Mouse (Mus musculus) G1E (cell line): ENCODE measurements around the gene 1700008O03Rik. TPM values are rescaled to one million over a fixed set of nuclear protein-coding genes. Genes with fewer than 3 reads are reported as not detected.
A peak's percentile ranks its signal among the peaks of the same experiment; 100 is the strongest.

ENCODE experiments used
- ATAC-seq: 2 replicates; pipeline ENCODE4 v1.8.0; 2016; ENCODE audit warnings: mild to moderate bottlenecking; ENCODE audit not compliant: insufficient number of reproducible peaks, poor library complexity, low FRiP score, severe bottlenecking; ENCODE audit errors: extremely low read depth
- DNase-seq: peaks from one replicate; pipeline ENCODE4 v3.0.0; 2012; ENCODE audit warnings: low spot score
- H3K27me3 ChIP-seq: 2 replicates; pipeline ENCODE4 v1.6.1; 2012; ENCODE audit warnings: mild to moderate bottlenecking, low read length, inconsistent platforms; ENCODE audit not compliant: insufficient read depth
- H3K36me3 ChIP-seq: replicated peaks from 2 replicates; pipeline ENCODE3; 2012; ENCODE audit warnings: mild to moderate bottlenecking, inconsistent platforms
- H3K4me1 ChIP-seq: 2 replicates; pipeline ENCODE4 v1.6.1; 2012; ENCODE audit warnings: low read depth, low read length, inconsistent platforms, mixed read lengths; ENCODE audit not compliant: insufficient read depth
- H3K4me3 ChIP-seq: 2 replicates; pipeline ENCODE4 v1.5.1; 2012; ENCODE audit warnings: low read depth, mild to moderate bottlenecking, inconsistent platforms, low read length, moderate library complexity, mixed read lengths
- H3K9me3 ChIP-seq: replicated peaks from 2 replicates; pipeline ENCODE4 v1.6.1; 2012; ENCODE audit warnings: inconsistent platforms
- CTCF ChIP-seq: IDR thresholded peaks from 2 replicates; pipeline ENCODE4 v1.5.1; 2012; ENCODE audit warnings: low read depth, low read length, inconsistent platforms, mixed read lengths
- GATA1 ChIP-seq: IDR thresholded peaks from 2 replicates; pipeline ENCODE4 v1.6.1; 2012; ENCODE audit warnings: borderline replicate concordance, low read length, inconsistent platforms, mixed read lengths
- GATA2 ChIP-seq: IDR thresholded peaks from 2 replicates; pipeline ENCODE4 v1.6.1; 2012; ENCODE audit warnings: low read depth, low read length, inconsistent platforms, borderline replicate concordance
- POLR2AphosphoS5 ChIP-seq: IDR thresholded peaks from 2 replicates; pipeline ENCODE4 v1.6.1; 2012; ENCODE audit warnings: low read depth, low read length, inconsistent platforms; ENCODE audit not compliant: insufficient replicate concordance
- TAL1 ChIP-seq: conservative IDR thresholded peaks from 2 replicates; pipeline ENCODE4 v1.6.1; 2012; ENCODE audit warnings: low read depth, low read length, inconsistent platforms, mixed read lengths
- polyA plus RNA-seq: library from polyadenylated mRNA; stranded (reverse); fragments of >175 nt; gene quantifications from 2 replicates; pipeline ENCODE4 v1.2.3, GENCODE M21; 2012
- total RNA-seq, 2 experiments: library from RNA; stranded (forward) in 1 of 2; stranded (reverse) in 1 of 2; fragments of 200-1000 nt in 1 of 2; fragments of >200 nt in 1 of 2; fragmentation: Nextera tagmentation in 1 of 2; gene quantifications; 2 replicates each; pipeline ENCODE4 v1.2.3; 2014 to 2017

1700008O03Rik gene
- total and polyA plus RNA-seq, 3 experiments = 0.11 to 2.5 (median 0.49) TPM

GRCm38 (mm10) chr7:44373889-44374652 is 11.5 kb downstream of the 1700008O03Rik start:
- peaks cover 40% of the 10 kb centered on the region for H3K4me1 ChIP-seq
- peaks cover 23% of the 10 kb centered on the region for H3K27me3 ChIP-seq
- no peak for TF ChIP-seq CTCF
- TF ChIP-seq POLR2AphosphoS5 = no peak
- TF ChIP-seq TAL1 = no peak
- no peak for TF ChIP-seq GATA1
- TF ChIP-seq GATA2 = no peak
- ATAC-seq (peak; percentile 91), DNase-seq (peak; percentile 91)
- H3K36me3 ChIP-seq = no peaks in the 10 kb centered on the region
- no peaks in the 10 kb centered on the region for H3K9me3 ChIP-seq
- H3K4me3 ChIP-seq = peak overlapping the region; percentile 75

- peaks cover 40% of the 10 kb centered on the region for H3K4me1 ChIP-seq
- H3K9me3 ChIP-seq = no peaks in the 10 kb centered on the region
- TF ChIP-seq GATA1 (no peak), CTCF (no peak), GATA2 (no peak), TAL1 (no peak), POLR2AphosphoS5 (no peak)
- ATAC-seq (no peak), DNase-seq (no peak)
- peak overlapping the region; percentile 75 for H3K4me3 ChIP-seq
- no peaks in the 10 kb centered on the region for H3K36me3 ChIP-seq
- peaks cover 18% of the 10 kb centered on the region for H3K27me3 ChIP-seq
These were observed 12.2 kb downstream of the 1700008O03Rik start for GRCm38 (mm10) chr7:44373460-44373859.

GRCm38 (mm10) chr7:44372678-44373077 is 12.9 kb downstream of the 1700008O03Rik start:
- ATAC-seq (no peak), DNase-seq (no peak)
- Histone ChIP-seq H3K4me1 (peaks cover 40% of the 10 kb centered on the region), H3K27me3 (peaks cover 15% of the 10 kb centered on the region), H3K36me3 (no peaks in the 10 kb centered on the region), H3K4me3 (no peak overlapping the region), H3K9me3 (no peaks in the 10 kb centered on the region)
- no peak for TF ChIP-seq CTCF
- no peak for TF ChIP-seq TAL1
- no peak for TF ChIP-seq POLR2AphosphoS5
- TF ChIP-seq GATA2 = no peak
- TF ChIP-seq GATA1 = no peak

GRCm38 (mm10) chr7:44360792-44361301 is 24.8 kb downstream of the 1700008O03Rik start:
- H3K4me3 ChIP-seq = peak overlapping the region; percentile 78; the same call in 1 of the 2 replicates
- no peaks in the 10 kb centered on the region for H3K36me3 ChIP-seq
- H3K4me1 ChIP-seq = peaks cover 34% of the 10 kb centered on the region
- peaks cover 57% of the 10 kb centered on the region for H3K27me3 ChIP-seq
- no peaks in the 10 kb centered on the region for H3K9me3 ChIP-seq
- no peak for DNase-seq
- TF ChIP-seq GATA1 (no peak), CTCF (no peak), TAL1 (no peak), GATA2 (no peak), POLR2AphosphoS5 (no peak)
- no peak for ATAC-seq

GRCm38 (mm10) chr7:44359908-44360672 is 25.5 kb downstream of the 1700008O03Rik start:
- peak; percentile 82 for ATAC-seq
- Histone ChIP-seq H3K4me3 (peak overlapping the region; percentile 78), H3K36me3 (no peaks in the 10 kb centered on the region), H3K9me3 (no peaks in the 10 kb centered on the region), H3K4me1 (peaks cover 34% of the 10 kb centered on the region), H3K27me3 (peaks cover 55% of the 10 kb centered on the region)
- TF ChIP-seq CTCF (no peak), TAL1 (no peak), GATA2 (no peak), POLR2AphosphoS5 (no peak), GATA1 (no peak)
- DNase-seq = peak; percentile 92

- Histone ChIP-seq H3K9me3 (no peaks in the 10 kb centered on the region), H3K4me1 (peaks cover 39% of the 10 kb centered on the region), H3K36me3 (no peaks in the 10 kb centered on the region), H3K27me3 (peaks cover 55% of the 10 kb centered on the region), H3K4me3 (peak overlapping the region; percentile 78; the same call in 1 of the 2 replicates)
- DNase-seq (no peak), ATAC-seq (no peak)
- no peak for TF ChIP-seq TAL1
- no peak for TF ChIP-seq POLR2AphosphoS5
- no peak for TF ChIP-seq CTCF
- no peak for TF ChIP-seq GATA1
- no peak for TF ChIP-seq GATA2
These were observed 26.6 kb downstream of the 1700008O03Rik start for GRCm38 (mm10) chr7:44358886-44359654.
